Mouse (Mus musculus) embryonic fibroblast, embryonic 13.5 days (primary cell): ENCODE results near the gene Ap3d1.

Experiments
- CTCF ChIP-seq: IDR thresholded peaks from 2 replicates; pipeline ENCODE4 v1.5.1; 2011; ENCODE audit warnings: mild to moderate bottlenecking, control low read depth, low read length, moderate library complexity, borderline replicate concordance; ENCODE audit not compliant: insufficient read depth
- POLR2A ChIP-seq: IDR thresholded peaks from 2 replicates; pipeline ENCODE4 v1.6.1; 2011; ENCODE audit warnings: low read depth, mild to moderate bottlenecking, control low read depth, low read length, moderate library complexity

- TF ChIP-seq POLR2A (no peak), CTCF (no peak)
Measured at GRCm38 (mm10) chr10:80697812-80698211, 44.3 kb downstream of the Ap3d1 start.
